In the genomic region with DNA sequence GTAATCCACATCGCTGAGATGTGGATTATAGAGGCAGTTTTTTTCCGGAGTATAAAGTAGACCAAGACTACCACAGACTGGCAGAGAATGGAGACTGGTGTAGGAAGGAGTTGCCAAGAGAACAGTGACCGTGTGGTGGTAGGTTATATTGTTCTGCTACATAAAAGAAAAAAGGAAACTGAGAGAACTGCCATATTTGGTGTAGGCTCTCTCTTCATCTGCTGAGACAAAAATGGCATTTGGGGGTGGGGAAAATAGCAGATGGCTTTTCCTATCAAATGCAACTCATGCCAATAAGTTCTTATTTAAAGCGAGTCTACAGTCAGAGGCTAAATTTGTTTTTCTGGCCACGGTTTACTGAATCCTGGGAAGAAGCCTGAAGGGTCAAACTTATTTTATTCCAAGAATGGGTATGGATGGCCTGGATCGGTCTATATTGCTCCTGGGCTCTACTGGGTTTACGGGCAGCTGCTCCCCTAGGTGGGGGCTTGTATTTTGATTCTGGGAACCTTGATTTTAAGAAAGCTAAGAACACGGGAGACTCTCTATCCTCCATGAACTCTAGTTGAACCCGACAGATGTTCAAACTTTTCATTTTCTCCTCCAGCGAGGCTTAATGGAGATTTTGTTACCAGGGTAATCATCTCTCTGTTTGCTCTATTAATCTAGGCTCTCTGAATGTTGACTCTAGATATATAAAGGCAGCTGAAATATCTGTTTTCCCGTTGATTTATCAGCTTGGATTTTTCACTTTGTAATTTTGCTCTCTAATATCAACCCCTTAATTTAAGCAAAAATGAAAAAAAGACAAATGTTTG, we compare ENCODE assay signal across 13 mouse cellular contexts.
DNase-seq lines count a peak whose midpoint lies in the region; ATAC-seq lines count a peak whose summit lies in the region.
"Had no signal": no experiment of that assay in that cellular context is flagged by ENCODE, and none has a peak within 500 bp of the region (broad histone marks: within the 10 kb centered on the region; RNA-seq: fewer than 3 reads in every experiment).

No protein-coding gene starts in this region.

- no peaks in the 10 kb centered on the region for H3K9me3 ChIP-seq in midbrain, embryonic 14.5 days (ENCODE audit: control insufficient read depth, low read length)
- H3K9me3 ChIP-seq in midbrain, embryonic 15.5 days, result no peaks in the 10 kb centered on the region
- H3K9me3 ChIP-seq in embryonic facial prominence, embryonic 14.5 days (ENCODE audit: control insufficient read depth, low read length), result no peaks in the 10 kb centered on the region
- H3K9me3 ChIP-seq: hindbrain, embryonic 12.5 days had no signal

- no peak overlapping the region for H3K4me3 ChIP-seq in midbrain, embryonic 14.5 days (replicated peaks; ENCODE audit: low read depth, low read length)
- H3K4me3 ChIP-seq in midbrain, embryonic 15.5 days, result no peak overlapping the region
- no peak overlapping the region for H3K4me3 ChIP-seq in embryonic facial prominence, embryonic 14.5 days (ENCODE audit: low read depth, low read length)
- H3K4me3 ChIP-seq: hindbrain, embryonic 12.5 days had no signal

- no peaks in the 10 kb centered on the region for H3K36me3 ChIP-seq in midbrain, embryonic 14.5 days (ENCODE audit: control insufficient read depth, insufficient read depth, low read length)
- no peaks in the 10 kb centered on the region for H3K36me3 ChIP-seq in midbrain, embryonic 15.5 days (replicated peaks)
- H3K36me3 ChIP-seq in embryonic facial prominence, embryonic 14.5 days (ENCODE audit: control insufficient read depth, insufficient read depth, low read length), result no peaks in the 10 kb centered on the region
- H3K36me3 ChIP-seq: hindbrain, embryonic 12.5 days had no signal

- 78% methylated on average over 11 of the region's 11 CpGs for WGBS in midbrain, embryonic 14.5 days
- 72% methylated on average over 11 of the region's 11 CpGs for WGBS in midbrain, embryonic 15.5 days
- 65% methylated on average over 11 of the region's 11 CpGs for WGBS in embryonic facial prominence, embryonic 14.5 days

- ATAC-seq in midbrain, embryonic 14.5 days (ENCODE audit: low FRiP score, low TSS enrichment), result no peak
- ATAC-seq in midbrain, embryonic 15.5 days (replicated peaks), result no peak
- ATAC-seq in embryonic facial prominence, embryonic 14.5 days (ENCODE audit: low read depth), result no peak
- ATAC-seq: Patski had no signal

- no peaks in the 10 kb centered on the region for H3K27me3 ChIP-seq in midbrain, embryonic 14.5 days (ENCODE audit: control insufficient read depth, insufficient read depth, low read length)
- no peaks in the 10 kb centered on the region for H3K27me3 ChIP-seq in midbrain, embryonic 15.5 days (replicated peaks)
- no peaks in the 10 kb centered on the region for H3K27me3 ChIP-seq in embryonic facial prominence, embryonic 14.5 days (replicated peaks; ENCODE audit: control insufficient read depth, insufficient read depth, low read length)
- H3K27me3 ChIP-seq: hindbrain, embryonic 12.5 days; Patski had no signal

- no peak overlapping the region for H3K9ac ChIP-seq in midbrain, embryonic 14.5 days (replicated peaks; ENCODE audit: low read length)
- H3K9ac ChIP-seq in midbrain, embryonic 15.5 days, result no peak overlapping the region
- H3K9ac ChIP-seq in embryonic facial prominence, embryonic 14.5 days (ENCODE audit: low read depth, low read length), result no peak overlapping the region
- H3K9ac ChIP-seq: hindbrain, embryonic 12.5 days had no signal

- H3K4me1 ChIP-seq in midbrain, embryonic 14.5 days (ENCODE audit: control insufficient read depth, insufficient read depth, low read length), result no peaks in the 10 kb centered on the region
- no peaks in the 10 kb centered on the region for H3K4me1 ChIP-seq in midbrain, embryonic 15.5 days
- H3K4me1 ChIP-seq in embryonic facial prominence, embryonic 14.5 days (ENCODE audit: control insufficient read depth, insufficient read depth, low read length), result no peaks in the 10 kb centered on the region
- H3K4me1 ChIP-seq: hindbrain, embryonic 12.5 days had no signal

- H3K4me2 ChIP-seq in midbrain, embryonic 14.5 days (ENCODE audit: low read length), result no peak overlapping the region
- H3K4me2 ChIP-seq in midbrain, embryonic 15.5 days, result no peak overlapping the region
- no peak overlapping the region for H3K4me2 ChIP-seq in embryonic facial prominence, embryonic 14.5 days (ENCODE audit: low read depth, low read length)
- H3K4me2 ChIP-seq: hindbrain, embryonic 12.5 days; liver, embryonic 11.5 days had no signal

- peak; percentile 2 for DNase-seq in midbrain, embryonic 14.5 days
- peak; percentile 12 for DNase-seq in embryonic facial prominence, embryonic 14.5 days (ENCODE audit: low spot score)
- DNase-seq in layer of hippocampus, adult 11-12 months (ENCODE audit: low spot score), result peak; percentile 68
- peak; percentile 14 to 18 for DNase-seq in left cerebral cortex, postnatal 36 days (ENCODE audit: low spot score in 2 of 2)
- no peak for DNase-seq in c-Kit-positive CD71-positive TER-119-positive erythroid progenitor cells, embryonic 14.5 days (ENCODE audit: low spot score)
- no peak for DNase-seq in heart, adult 18-20 months
- no peak for DNase-seq in retina, embryonic 14.5 days (ENCODE audit: low spot score)
- DNase-seq: gastrocnemius, postnatal 25 days; kidney, adult 18-20 months had no signal

- no peak overlapping the region for H3K27ac ChIP-seq in midbrain, embryonic 14.5 days (replicated peaks; ENCODE audit: low read depth, low read length)
- no peak overlapping the region for H3K27ac ChIP-seq in midbrain, embryonic 15.5 days
- no peak overlapping the region for H3K27ac ChIP-seq in embryonic facial prominence, embryonic 14.5 days (replicated peaks; ENCODE audit: low read depth, low read length)
- H3K27ac ChIP-seq: hindbrain, embryonic 12.5 days had no signal

- intact Hi-C loops in left cerebral cortex, postnatal 36 days (cut with DNase I), result loop anchor here (10.0 kb wide), 1 partner anchor 562 kb away; no protein-coding TSS in a partner anchor

Comparison
In these comparisons a context has a peak if more than half of its experiments do, and no peak if none do; other contexts are left out.
1. DNase-seq: peak in midbrain, embryonic 14.5 days (single experiment), embryonic facial prominence, embryonic 14.5 days (single experiment), layer of hippocampus, adult 11-12 months (single experiment) and left cerebral cortex, postnatal 36 days (2 of 2); none in c-Kit-positive CD71-positive TER-119-positive erythroid progenitor cells, embryonic 14.5 days (single experiment), heart, adult 18-20 months (0 of 2) and retina, embryonic 14.5 days (single experiment).